Mouse (Mus musculus) embryonic fibroblast, embryonic 13.5 days (primary cell): ENCODE data around the gene Rhot1.

Experiments used
- CTCF ChIP-seq: IDR thresholded peaks from 2 replicates; pipeline ENCODE4 v1.5.1; 2011; ENCODE audit warnings: mild to moderate bottlenecking, control low read depth, low read length, moderate library complexity, borderline replicate concordance; ENCODE audit not compliant: insufficient read depth
- POLR2A ChIP-seq: IDR thresholded peaks from 2 replicates; pipeline ENCODE4 v1.6.1; 2011; ENCODE audit warnings: low read depth, mild to moderate bottlenecking, control low read depth, low read length, moderate library complexity

- TF ChIP-seq CTCF: no peak
- no peak for TF ChIP-seq POLR2A
These were observed 107.2 kb downstream of the Rhot1 start for GRCm38 (mm10) chr11:80315743-80316639.
